Mouse (Mus musculus) liver, embryonic 16.5 days (tissue): ENCODE measurements at regions not wholly inside any gene's neighbourhood (a gene's known extent, or its start where the extent isn't known, plus 50 kb on each side); places are given as distances from the start of the nearest gene placed in this dataset.

Source experiments
- ATAC-seq: fragments of 200-750 bp; cut with Nextera tagmentation; 2 replicates; pipeline ENCODE4 v1.8.0; 2017; ENCODE audit warnings: low read depth, mild to moderate bottlenecking, moderate number of reproducible peaks, moderate library complexity
- H3K27ac ChIP-seq: fragments of 300-500 bp; sonication (generic); 2 replicates; pipeline ENCODE4 v1.5.1; 2014; ENCODE audit warnings: mild to moderate bottlenecking, low read length
- H3K27me3 ChIP-seq: fragments of 300-500 bp; sonication (generic); 2 replicates; pipeline ENCODE4 v1.6.1; 2014; ENCODE audit warnings: low read depth, low read length, mixed read lengths; ENCODE audit not compliant: control insufficient read depth, insufficient read depth
- H3K36me3 ChIP-seq: fragments of 300-500 bp; sonication (generic); 2 replicates; pipeline ENCODE4 v1.6.1; 2014; ENCODE audit warnings: mild to moderate bottlenecking; ENCODE audit not compliant: control insufficient read depth, insufficient read depth
- H3K4me1 ChIP-seq: fragments of 300-500 bp; sonication (generic); 2 replicates; pipeline ENCODE4 v1.6.1; 2014; ENCODE audit warnings: low read depth, low read length, mixed read lengths; ENCODE audit not compliant: control insufficient read depth
- H3K4me2 ChIP-seq: fragments of 300-500 bp; sonication (generic); 2 replicates; pipeline ENCODE4 v1.6.1; 2014; ENCODE audit warnings: low read depth, low read length, mixed read lengths
- H3K4me3 ChIP-seq: fragments of 300-500 bp; sonication (generic); 2 replicates; pipeline ENCODE4 v1.5.1; 2014; ENCODE audit warnings: low read depth, mild to moderate bottlenecking, low read length
- H3K9ac ChIP-seq: fragments of 300-500 bp; sonication (generic); 2 replicates; pipeline ENCODE4 v1.6.1; 2014; ENCODE audit warnings: low read depth, low read length
- H3K9me3 ChIP-seq: fragments of 300-500 bp; sonication (generic); replicated peaks from 2 replicates; pipeline ENCODE4 v1.6.1; 2016; ENCODE audit warnings: low read length; ENCODE audit not compliant: control insufficient read depth
- WGBS: fragments of 180-500 bp; shearing (Covaris S2); extraction: QIAGEN DNeasy Blood & Tissue Kit; methylation state at CpG from one replicate; pipeline ENCODE4 v1.1.7; 2014; ENCODE audit not compliant: insufficient replicate concordance; 5-methylcytosine and 5-hydroxymethylcytosine counted together

GRCm38 (mm10) chr3:9173643-9174516, 436.0 kb downstream of the Zfp704 start:
- H3K4me1 ChIP-seq = no peaks in the 10 kb centered on the region
- no peak overlapping the region for H3K9ac ChIP-seq
- no peaks in the 10 kb centered on the region for H3K9me3 ChIP-seq
- no peaks in the 10 kb centered on the region for H3K27me3 ChIP-seq
- no peak for ATAC-seq
- no peak overlapping the region for H3K4me3 ChIP-seq
- H3K4me2 ChIP-seq = no peak overlapping the region
- 53% methylated on average over 16 of the region's 16 CpGs for WGBS
- no peak overlapping the region for H3K27ac ChIP-seq
- H3K36me3 ChIP-seq = no peaks in the 10 kb centered on the region

- Histone ChIP-seq H3K4me3 (no peak overlapping the region), H3K4me2 (no peak overlapping the region), H3K27ac (no peak overlapping the region), H3K36me3 (no peaks in the 10 kb centered on the region), H3K4me1 (no peaks in the 10 kb centered on the region), H3K27me3 (no peaks in the 10 kb centered on the region), H3K9me3 (no peaks in the 10 kb centered on the region), H3K9ac (no peak overlapping the region)
- ATAC-seq = no peak
- 22% methylated on average over 1 of the region's 1 CpGs for WGBS
These were observed 437.9 kb downstream of the Zfp704 start for GRCm38 (mm10) chr3:9171970-9172369.

GRCm38 (mm10) chr3:9168955-9169354, 440.9 kb downstream of the Zfp704 start:
- H3K4me3 ChIP-seq = no peak overlapping the region
- H3K27me3 ChIP-seq = no peaks in the 10 kb centered on the region
- H3K9me3 ChIP-seq = no peaks in the 10 kb centered on the region
- no peaks in the 10 kb centered on the region for H3K4me1 ChIP-seq
- no peak for ATAC-seq
- no peak overlapping the region for H3K9ac ChIP-seq
- WGBS = 48% methylated on average over 12 of the region's 12 CpGs
- no peaks in the 10 kb centered on the region for H3K36me3 ChIP-seq
- no peak overlapping the region for H3K27ac ChIP-seq
- H3K4me2 ChIP-seq = no peak overlapping the region

- Histone ChIP-seq H3K4me1 (no peaks in the 10 kb centered on the region), H3K4me3 (no peak overlapping the region), H3K36me3 (no peaks in the 10 kb centered on the region), H3K27me3 (no peaks in the 10 kb centered on the region), H3K9me3 (no peaks in the 10 kb centered on the region), H3K27ac (no peak overlapping the region), H3K4me2 (no peak overlapping the region), H3K9ac (no peak overlapping the region)
- ATAC-seq = no peak
- WGBS = 42% methylated on average over 15 of the region's 15 CpGs
These were observed 450.8 kb downstream of the Zfp704 start for GRCm38 (mm10) chr3:9159073-9159472.

- no peaks in the 10 kb centered on the region for H3K4me1 ChIP-seq
- no peak for ATAC-seq
- no peak overlapping the region for H3K4me3 ChIP-seq
- no peak overlapping the region for H3K4me2 ChIP-seq
- 66% methylated on average over 7 of the region's 7 CpGs for WGBS
- H3K9me3 ChIP-seq = no peaks in the 10 kb centered on the region
- H3K9ac ChIP-seq = no peak overlapping the region
- no peaks in the 10 kb centered on the region for H3K36me3 ChIP-seq
- no peak overlapping the region for H3K27ac ChIP-seq
- H3K27me3 ChIP-seq = no peaks in the 10 kb centered on the region
These were observed 455.7 kb downstream of the Zfp704 start for GRCm38 (mm10) chr3:9154172-9154571.

- WGBS = 46% methylated on average over 5 of the region's 5 CpGs
- Histone ChIP-seq H3K27me3 (no peaks in the 10 kb centered on the region), H3K9me3 (no peaks in the 10 kb centered on the region), H3K4me2 (no peak overlapping the region), H3K36me3 (no peaks in the 10 kb centered on the region), H3K4me3 (no peak overlapping the region), H3K27ac (no peak overlapping the region), H3K4me1 (no peaks in the 10 kb centered on the region), H3K9ac (no peak overlapping the region)
- ATAC-seq = no peak
These were observed 456.2 kb downstream of the Zfp704 start for GRCm38 (mm10) chr3:9153690-9154089.

GRCm38 (mm10) chr3:9152256-9152655, 457.6 kb downstream of the Zfp704 start:
- no peaks in the 10 kb centered on the region for H3K9me3 ChIP-seq
- ATAC-seq = no peak
- no peaks in the 10 kb centered on the region for H3K27me3 ChIP-seq
- H3K4me1 ChIP-seq = no peaks in the 10 kb centered on the region
- no peak overlapping the region for H3K9ac ChIP-seq
- WGBS = 30% methylated on average over 1 of the region's 1 CpGs
- no peak overlapping the region for H3K4me3 ChIP-seq
- H3K4me2 ChIP-seq = no peak overlapping the region
- no peaks in the 10 kb centered on the region for H3K36me3 ChIP-seq
- H3K27ac ChIP-seq = no peak overlapping the region

- no peak overlapping the region for H3K27ac ChIP-seq
- ATAC-seq = no peak
- no peaks in the 10 kb centered on the region for H3K36me3 ChIP-seq
- H3K4me2 ChIP-seq = no peak overlapping the region
- no peak overlapping the region for H3K4me3 ChIP-seq
- WGBS = 33% methylated on average over 2 of the region's 2 CpGs
- H3K4me1 ChIP-seq = no peaks in the 10 kb centered on the region
- H3K9me3 ChIP-seq = no peaks in the 10 kb centered on the region
- no peak overlapping the region for H3K9ac ChIP-seq
- H3K27me3 ChIP-seq = no peaks in the 10 kb centered on the region
These were observed 458.3 kb downstream of the Zfp704 start for GRCm38 (mm10) chr3:9151590-9151989.

GRCm38 (mm10) chr3:9148605-9149004, 461.3 kb downstream of the Zfp704 start:
- no peaks in the 10 kb centered on the region for H3K36me3 ChIP-seq
- H3K4me2 ChIP-seq = no peak overlapping the region
- no peak overlapping the region for H3K9ac ChIP-seq
- H3K27me3 ChIP-seq = no peaks in the 10 kb centered on the region
- H3K4me1 ChIP-seq = no peaks in the 10 kb centered on the region
- H3K27ac ChIP-seq = no peak overlapping the region
- WGBS = 20% methylated on average over 5 of the region's 5 CpGs
- H3K9me3 ChIP-seq = no peaks in the 10 kb centered on the region
- no peak for ATAC-seq
- no peak overlapping the region for H3K4me3 ChIP-seq
